Mouse (Mus musculus) frontal cortex, adult 2 months (tissue): ENCODE results near the gene Socs1. TPM values are rescaled to one million over a fixed set of nuclear protein-coding genes. Genes with fewer than 3 reads are reported as not detected.

Experiments
- DNase-seq, 2 experiments: peaks; one replicate each; pipeline ENCODE4 v3.0.0; 2022; ENCODE audit warnings: low spot score in 1 of 2; ENCODE audit errors: extremely low spot score in 1 of 2
- polyA plus RNA-seq: library from polyadenylated mRNA; depleted of rRNA; stranded (reverse); fragments of >200 nt; gene quantifications from 2 replicates; pipeline ENCODE4 v1.2.3, GENCODE M21; 2012; rRNA removed

The Socs1 gene
- polyA plus RNA-seq, 1 experiment, result 0.88 TPM

DNA sequence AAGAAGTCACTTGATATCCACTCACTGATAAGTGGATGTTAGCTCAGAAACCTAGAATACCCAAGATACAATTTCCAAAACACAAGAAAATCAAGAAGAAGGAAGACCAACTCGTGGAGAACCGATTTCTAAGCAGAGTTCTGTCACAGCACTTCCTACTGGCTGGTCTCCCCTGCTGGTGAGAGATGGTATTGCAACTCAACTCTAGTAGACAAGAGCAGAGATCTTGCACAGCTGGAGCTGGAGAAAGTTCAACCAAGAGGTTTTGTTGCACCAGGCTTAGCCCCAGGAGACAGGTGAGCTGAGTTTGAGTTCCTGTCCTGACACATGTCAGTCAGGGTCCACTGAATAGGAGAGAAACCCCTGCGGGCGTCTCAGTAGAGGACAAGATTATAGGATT lies 18.2 kb downstream of the Socs1 start:
- peak in 1 of 2 experiments; percentile 89 for DNase-seq

DNA sequence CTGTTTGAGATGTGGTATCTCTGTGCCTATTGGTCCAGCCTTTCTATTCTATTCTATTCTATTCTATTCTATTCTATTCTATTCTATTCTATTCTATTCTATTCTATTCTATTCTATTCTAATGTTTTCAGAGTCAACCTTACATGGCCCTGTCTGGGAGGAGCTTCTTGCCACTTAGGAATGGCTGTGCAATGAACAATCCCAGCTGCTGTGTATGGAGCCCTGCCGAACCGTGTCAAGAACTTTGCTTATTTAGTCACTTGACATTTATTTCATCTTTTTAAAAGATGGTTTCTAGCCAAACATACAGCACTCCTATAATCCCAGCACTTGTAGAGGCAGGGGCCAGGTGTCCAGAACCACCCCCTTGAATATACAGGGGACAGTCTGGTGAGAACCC lies 21.0 kb downstream of the Socs1 start:
- DNase-seq, result no peak

DNA sequence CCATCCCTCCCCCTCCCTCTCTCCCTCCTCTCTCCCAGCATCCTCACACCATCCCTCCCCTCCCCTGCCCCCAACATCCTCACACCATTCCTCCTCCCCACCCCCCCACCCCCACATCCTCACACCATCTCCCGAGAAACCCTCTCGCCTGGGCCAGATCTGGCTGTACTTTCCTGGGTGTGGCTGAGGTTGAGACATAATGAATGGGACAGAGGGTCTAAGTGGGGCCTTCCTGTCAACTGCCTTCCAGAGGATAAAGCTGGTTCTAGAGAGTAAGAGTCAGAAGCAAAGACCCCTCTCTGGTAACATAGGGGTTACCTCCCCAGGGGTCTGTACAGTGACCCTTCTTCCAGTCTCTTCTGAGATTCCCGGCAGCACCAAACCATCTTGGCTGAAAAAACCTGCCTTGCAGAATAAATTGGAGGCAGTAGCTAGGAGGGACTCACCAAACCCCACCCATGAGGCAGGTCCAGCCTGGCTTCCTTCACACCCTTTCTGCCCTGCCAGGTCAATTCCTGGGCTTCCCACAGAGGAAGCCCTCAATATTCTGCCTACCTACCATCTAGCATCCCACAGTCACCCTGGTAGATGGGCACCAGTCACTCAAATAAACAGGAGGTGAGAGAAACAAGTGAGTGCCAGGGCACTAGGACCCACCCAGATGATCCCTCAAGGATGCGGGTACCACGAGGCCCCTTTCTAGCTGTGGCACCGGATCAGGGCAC lies 21.6 kb downstream of the Socs1 start:
- DNase-seq, result no peak

DNA sequence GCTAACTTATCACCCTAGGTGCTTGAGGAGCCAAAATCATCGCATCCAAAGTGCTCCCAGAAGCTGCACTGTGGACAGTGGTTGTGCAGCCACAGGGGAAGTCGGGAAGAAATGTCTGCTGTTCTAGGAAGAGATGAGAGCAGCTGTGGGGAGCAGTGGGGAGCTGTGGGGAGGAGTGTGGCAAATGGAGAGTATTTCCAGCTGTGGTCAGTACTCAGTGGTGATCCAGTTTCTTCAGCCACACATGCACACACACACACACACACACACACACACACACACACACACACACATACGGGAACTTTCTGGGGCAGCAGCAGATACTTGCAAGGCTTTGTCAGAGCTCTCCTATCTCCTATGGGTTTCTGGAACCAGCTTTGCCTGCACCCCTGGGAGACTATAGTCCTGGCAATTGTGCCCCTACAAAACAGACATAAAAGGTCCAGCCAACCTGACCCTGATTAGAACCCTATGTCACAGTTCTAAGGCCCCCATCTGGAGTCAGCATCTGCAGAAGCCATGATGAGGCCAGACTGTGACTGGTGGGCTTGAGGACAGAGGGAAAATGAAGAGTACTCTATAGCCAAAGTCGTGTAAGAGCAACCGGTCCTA lies 22.7 kb downstream of the Socs1 start:
- no peak for DNase-seq

DNA sequence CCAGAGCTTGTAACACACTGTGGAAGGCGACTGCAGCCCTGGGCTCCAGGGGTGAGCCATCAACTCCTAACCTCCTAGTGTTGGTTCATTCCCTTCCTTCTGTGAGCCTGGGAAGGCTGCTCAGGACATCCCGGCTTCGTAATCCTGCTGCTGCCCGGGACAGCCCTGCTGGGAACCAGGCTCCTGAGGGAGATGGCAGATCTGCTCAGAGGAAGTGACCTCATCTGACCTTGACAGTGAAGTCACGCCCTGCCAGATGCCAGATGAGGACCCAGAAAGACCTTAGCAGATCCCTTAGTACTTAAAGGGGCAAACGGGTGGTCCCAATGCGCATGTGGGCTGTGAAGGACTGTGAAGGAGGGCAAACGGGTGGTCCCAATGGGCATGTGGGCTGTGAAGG lies 24.2 kb downstream of the Socs1 start:
- no peak for DNase-seq

DNA sequence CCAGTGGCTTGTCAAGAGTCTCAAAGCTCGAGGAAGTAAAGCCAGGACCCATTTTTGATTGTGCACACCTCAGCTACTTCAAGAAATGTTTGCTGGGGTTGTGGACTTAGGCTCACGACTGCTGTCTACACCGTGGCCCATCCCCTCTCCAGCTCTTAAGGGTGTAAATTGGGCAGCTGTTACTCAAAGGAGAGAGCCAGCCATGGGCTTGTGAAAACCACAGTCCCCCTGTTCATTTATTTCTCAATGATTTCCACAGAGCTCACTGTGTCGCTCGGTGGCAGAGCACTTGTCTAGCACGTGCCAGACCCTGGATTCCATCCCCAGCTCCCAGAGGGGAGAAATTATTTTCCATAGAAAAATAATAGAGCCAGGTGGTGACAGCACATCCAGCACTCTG lies 29.2 kb downstream of the Socs1 start:
- DNase-seq, result no peak

DNA sequence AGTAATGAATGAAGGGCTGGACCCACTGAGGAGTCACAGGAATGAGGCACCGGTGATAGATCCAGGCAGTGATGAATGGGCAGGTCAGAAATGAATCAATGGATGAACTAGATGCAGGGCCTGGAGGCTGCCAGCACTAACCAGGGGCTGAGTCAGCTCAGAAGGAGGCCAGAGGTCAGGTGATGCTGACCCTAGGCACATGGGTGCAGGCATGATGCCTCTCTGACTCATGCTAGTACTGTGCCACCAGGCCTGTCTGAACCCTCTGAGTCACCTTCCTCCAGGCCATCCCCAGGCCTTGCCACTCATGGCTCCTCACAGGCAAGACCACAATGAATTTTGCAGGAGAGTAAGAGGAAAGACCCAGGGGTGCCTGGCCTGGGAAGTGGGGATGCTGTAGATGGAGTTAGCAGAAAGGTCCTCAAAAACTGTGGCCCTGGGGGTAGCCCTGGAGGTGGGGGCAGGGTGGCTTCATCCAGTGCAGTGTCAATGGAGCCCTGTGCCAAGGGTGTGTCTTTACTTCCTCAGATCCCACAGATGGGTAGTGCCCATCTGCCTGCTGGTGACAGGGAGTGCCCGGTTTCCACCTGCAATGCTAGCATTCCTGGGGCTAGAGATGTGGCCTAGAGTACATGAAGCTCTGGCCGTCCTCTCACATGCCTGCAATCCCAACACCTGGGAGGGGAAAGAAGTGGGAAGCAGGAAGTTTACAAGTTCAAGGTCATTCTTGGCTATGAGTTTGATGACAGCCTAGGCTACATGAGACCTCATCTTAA lies 30.6 kb downstream of the Socs1 start:
- no peak for DNase-seq

DNA sequence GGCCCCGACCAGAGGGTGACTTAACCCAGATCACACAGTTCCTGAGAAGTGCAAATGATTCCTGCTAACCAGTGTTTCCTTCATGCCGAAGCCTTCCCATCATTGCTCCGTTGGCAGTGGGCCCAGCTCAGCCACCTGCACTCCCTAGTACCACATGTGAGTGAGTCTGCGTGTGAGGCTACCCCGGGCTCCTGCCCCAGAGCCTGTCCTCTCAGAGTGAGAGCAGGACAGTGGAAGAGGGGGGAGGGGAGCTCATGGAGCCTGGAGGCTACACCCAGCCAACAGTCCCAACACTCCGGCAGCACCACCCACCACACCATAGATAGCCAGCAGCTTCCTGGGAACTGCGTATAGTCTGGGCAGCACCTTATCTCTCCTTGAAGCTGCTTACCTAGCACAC lies 35.5 kb downstream of the Socs1 start:
- DNase-seq, result peak in 1 of 2 experiments; percentile 42

DNA sequence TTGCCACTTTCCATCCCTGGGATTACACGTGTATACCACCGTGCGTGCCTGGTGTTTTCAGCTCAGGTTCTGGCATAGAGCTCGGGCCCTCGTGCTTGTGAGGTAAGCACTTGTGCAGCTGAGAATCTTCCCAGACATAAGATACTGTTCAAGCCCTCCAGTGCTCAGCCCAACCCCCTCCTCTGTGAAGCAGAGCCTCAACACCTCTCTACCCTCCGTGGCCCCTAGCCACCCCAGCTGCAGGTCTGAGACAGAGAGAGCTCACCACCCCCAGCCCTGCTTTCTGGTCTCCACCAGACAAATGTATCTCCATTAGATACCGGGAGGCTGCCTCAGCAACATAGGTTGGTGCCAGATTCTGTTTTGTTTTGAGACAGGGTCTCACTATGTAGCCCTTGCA lies 36.1 kb downstream of the Socs1 start:
- DNase-seq, result no peak

DNA sequence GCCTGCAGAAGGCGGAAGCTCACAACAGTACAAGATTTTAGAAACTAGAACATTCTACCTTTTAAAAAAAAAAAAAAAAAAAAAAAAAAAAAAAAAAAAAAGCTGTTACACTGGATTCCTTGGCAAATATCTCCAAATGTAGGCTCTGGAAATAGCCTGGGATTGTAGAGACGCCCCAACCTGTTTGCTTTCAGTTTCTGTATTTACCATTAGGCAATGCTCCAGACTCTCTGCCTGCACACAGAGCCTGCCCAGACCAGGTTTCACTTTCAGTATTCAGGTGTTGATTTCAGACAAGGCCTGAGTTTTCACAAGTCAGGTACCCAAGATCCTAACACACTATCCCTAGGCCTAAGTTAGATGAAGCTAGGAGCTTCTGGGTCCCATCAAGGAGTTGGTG lies 44.3 kb downstream of the Socs1 start:
- peak; percentile 14 to 25 for DNase-seq

DNA sequence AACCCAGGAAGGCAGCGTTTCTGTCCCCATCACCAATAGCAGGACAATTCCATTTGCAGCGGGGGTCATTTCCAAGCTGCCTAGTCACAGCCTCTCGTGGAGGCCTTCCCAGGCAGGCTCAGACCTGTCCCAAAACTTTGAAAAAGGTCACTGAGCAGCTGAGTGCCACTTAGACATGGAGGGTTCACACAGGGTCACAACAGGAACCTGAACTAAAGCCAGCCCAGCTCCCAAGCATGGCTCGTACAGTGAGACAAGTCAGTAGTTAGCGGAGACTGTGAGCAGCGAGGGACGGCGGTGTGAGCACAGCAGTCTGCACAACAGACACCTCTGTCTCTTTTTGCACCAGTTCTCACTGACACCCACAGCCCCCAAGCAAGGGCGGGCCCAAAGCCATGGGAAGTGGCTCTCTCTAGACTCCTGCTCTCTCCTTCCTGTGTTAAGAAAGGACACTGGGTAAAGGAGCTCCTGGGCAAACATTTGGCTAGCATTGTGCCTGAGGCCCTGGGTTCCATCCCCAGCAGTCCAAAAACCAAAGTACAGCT lies 45.4 kb downstream of the Socs1 start:
- no peak for DNase-seq

DNA sequence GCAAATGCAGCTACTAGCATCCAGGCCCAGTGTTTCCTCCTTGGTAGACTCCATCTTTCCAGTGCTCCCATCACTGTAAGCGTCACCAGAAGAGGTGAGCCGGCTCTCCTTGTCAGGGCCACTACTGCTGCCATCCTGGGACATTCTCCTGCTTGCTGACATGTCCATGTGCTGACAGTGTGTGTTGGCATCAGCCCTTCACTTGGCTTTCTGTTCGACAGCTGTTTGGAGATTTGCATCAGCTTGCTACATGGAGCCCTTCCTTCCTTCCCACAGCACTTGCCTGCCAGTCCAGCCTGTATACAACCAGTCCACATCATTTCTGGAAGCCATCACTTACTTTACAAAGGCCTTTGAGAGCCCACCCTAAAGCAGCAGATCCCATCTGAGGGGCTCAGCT lies 46.5 kb downstream of the Socs1 start:
- no peak for DNase-seq

DNA sequence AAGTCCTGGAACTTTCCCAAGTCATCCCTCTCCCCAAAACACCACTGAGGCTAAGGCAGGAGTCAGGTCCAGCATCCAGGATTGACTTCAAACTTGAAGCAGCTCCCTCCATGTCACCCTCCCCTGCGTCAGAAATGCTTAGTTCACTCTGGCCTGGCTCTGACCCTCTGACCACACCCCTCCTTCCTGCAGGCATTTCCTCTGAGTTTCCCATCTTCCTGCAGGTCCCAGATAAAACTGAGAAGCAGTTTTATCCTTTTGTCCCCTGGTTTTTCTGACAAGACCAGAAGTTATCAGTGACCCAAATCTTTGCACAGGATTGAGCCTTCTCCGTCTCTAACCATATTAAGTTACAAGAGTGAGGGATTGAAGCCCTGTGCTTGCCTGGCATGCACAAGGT lies 47.8 kb downstream of the Socs1 start:
- no peak for DNase-seq

DNA sequence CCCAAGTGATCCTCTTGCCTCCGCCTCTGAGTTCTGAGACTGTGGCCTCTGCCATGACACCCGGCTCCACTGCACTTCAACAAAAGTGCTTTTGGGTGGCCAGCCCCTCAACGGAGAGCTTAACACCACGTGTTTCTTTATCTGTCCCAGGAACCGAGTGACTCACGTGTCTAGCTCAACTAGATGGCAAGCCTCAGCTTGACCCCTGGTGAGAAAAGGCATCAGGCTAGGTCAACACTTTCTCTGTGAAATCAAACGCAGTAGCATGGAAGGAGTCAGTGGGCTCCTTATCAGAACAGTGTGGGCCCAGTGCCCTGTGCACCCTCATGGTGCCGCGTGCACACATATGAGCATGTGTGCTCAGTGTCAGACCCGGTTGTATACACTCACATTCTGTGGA lies 49.0 kb downstream of the Socs1 start:
- no peak for DNase-seq

DNA sequence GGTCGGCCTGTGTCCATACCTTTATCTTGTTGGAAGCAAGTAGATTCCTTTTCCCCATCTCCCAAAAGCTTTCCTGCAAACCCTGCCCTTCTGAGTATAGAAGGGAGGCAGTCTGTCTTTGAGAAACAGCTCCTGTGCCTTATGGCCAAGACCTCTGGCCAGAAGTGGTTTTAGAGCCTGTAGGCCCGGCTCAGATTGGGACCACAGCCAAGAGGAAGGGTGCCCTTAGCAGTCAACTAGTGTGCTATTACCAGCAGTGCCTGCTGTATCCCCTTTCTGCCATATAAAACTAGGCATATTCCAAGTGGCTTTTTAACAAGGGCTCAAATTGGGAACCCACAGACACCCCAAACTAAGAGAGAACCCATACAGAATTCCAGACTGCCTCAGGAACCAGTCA lies 49.6 kb downstream of the Socs1 start:
- DNase-seq, result no peak

DNA sequence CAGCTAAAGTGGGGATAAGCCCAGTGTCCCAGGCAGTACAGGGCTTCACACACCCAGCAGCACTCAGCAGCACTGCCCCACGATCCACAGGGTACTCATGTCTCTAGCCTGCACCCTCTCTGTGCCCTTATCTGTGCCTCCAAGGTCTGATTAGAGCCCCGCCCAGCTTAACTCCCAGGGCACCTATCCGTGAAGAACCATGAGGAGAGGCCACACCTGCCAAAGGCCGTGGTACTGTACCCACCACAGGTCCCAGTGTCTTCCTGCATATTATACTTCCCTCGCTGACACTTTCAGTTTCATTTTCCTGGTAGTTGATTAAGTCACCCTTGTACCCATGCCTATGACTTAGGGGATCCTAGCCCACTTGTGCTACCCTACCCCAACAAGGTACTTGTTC lies 52.9 kb downstream of the Socs1 start:
- DNase-seq, result no peak

Other genes starting within 250 kb of the Socs1 start
- gene Dexi, start 242.5 kb downstream of the Socs1 start, polyA plus RNA-seq, result 65.7 and 77.7 TPM in 2 replicates
- 44.2 and 48.6 TPM in 2 replicates for gene Clec16a, start 240.2 kb downstream of the Socs1 start, polyA plus RNA-seq
- gene Tnp2, start 3.1 kb upstream of the Socs1 start, polyA plus RNA-seq, result not detected in 2 replicates
- gene Prm3, start 5.4 kb upstream of the Socs1 start, polyA plus RNA-seq, result not detected in 2 replicates
- gene Prm2, start 10.6 kb upstream of the Socs1 start, polyA plus RNA-seq, result not detected in 2 replicates
- not detected in 2 replicates for gene Prm1, start 20.3 kb upstream of the Socs1 start, polyA plus RNA-seq
- not detected in 2 replicates for gene Gm11172, start 27.4 kb upstream of the Socs1 start, polyA plus RNA-seq
- gene Rmi2, start 49.5 kb upstream of the Socs1 start, polyA plus RNA-seq, result 0.16 and 0.19 TPM in 2 replicates